Mouse (Mus musculus) activated CD4-positive, CD25-positive, alpha-beta regulatory T cell (primary cell): ENCODE data around the gene Sycn. TPM values are rescaled to one million over a fixed set of nuclear protein-coding genes. Genes with fewer than 3 reads are reported as not detected.

Experiments used
- polyA plus RNA-seq, 2 experiments: library from polyadenylated mRNA; unstranded; fragments of 100-300 nt; shearing (Covaris generic); gene quantifications; one replicate each; pipeline ENCODE4 v1.2.1; 2017

Sycn gene
- not detected for polyA plus RNA-seq

DNA sequence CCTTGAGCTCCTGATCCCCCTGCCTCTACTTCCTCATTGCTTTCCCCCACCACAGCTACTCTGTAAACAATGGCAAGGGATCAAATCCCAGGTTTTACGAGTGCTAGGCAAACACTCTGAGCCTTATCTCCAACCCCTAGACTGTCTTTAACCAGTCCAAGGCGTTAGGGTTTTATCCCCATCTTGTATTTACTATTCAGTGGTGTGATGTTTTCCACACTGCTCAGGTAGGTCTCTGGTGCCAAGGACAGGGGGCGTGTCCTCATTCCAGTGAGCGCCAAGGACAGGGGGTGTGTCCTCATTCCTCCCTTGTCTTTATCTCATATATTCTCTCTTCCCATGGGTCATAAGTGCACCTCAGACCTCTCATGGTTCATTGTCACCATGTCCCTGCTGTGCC is at the start of gene Sycn:
TSS of gene Sycn (plus strand) at position 360 of the 400 bp plus-strand sequence.

DNA sequence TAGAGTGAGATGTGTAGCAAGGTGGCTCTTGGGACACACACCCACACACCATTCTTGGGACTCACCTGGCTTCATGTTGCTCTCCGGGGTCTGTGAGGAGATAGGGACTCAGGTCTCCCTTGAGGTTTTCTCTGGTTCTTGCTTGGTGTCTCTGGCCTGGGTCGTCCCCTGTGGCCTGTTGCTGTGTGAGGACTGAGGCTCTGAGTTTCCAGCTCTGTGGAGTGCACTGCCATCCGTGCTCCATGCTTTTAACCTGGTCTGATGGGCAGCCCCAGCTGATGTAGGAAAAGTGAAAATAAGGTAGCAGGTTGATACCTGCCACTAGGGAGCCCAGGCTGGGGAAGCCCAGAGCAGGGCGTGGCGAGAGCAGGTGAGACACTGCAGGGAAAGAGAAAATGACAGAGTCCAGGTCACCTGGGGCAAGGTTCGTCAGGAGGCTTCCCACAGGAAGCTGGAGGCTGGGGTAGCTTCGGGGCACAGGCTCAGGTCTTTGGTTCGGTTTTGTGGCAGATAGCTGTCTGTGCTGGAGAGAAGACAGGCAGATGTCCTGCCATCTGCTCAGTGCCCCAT is 30.2 kb upstream of the Sycn start, which contains the start of gene Ifnl2:
TSS of gene Ifnl2 (minus strand) at position 51 of the 570 bp plus-strand sequence.

DNA sequence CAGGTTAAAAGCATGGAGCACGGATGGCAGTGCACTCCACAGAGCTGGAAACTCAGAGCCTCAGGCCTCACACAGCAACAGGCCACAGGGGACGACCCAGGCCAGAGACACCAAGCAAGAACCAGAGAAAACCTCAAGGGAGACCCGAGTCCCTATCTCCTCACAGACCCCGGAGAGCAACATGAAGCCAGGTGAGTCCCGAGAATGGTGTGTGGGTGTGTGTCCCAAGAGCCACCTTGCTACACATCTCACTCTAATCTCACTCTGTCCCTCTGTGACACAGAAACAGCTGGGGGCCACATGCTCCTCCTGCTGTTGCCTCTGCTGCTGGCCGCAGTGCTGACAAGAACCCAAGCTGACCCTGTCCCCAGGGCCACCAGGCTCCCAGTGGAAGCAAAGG is 18.1 kb upstream of the Sycn start, which contains the start of gene Ifnl3:
TSS of gene Ifnl3 (plus strand) at position 301 of the 400 bp plus-strand sequence.

DNA sequence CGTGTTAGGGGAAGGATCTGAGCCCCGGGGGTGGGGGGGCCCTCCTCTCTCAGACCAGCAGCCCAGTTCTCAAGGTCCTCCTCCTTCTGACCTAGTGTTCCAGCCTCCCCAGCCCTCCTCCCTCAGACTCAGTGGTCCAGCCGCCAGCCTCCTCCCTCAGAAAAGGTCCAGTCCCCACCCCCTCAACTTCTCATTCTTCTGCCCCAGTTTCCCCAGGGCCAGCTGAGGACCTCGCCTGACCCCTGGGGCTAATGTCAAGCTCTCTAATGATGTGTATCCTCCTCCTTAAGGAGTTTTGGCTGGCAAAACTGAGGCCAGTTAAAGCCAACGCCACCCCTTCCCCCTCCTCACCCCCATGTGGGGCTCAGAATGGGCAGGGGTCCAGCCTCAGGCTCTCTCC is 6.5 kb downstream of the Sycn start, which contains the start of gene Nccrp1:
TSS of gene Nccrp1 (minus strand) at position 101 of the 400 bp plus-strand sequence.

Other genes starting within 250 kb of the Sycn start
- gene Selenov, start 249.7 kb upstream of the Sycn start, polyA plus RNA-seq: not detected
- not detected for gene Dll3, start 238.6 kb upstream of the Sycn start, polyA plus RNA-seq
- 10 to 100 TPM; 72.3 to 82.6 TPM for gene Timm50, start 228.8 kb upstream of the Sycn start, polyA plus RNA-seq
- gene Supt5, start 202.1 kb upstream of the Sycn start, polyA plus RNA-seq: 100 to 1,000 TPM; 111 to 138 TPM
- 1,000 to 10,000 TPM in 1 of 2 experiments, 100 to 1,000 TPM in 1; 690 to 1,103 TPM for gene Rps16, start 190.2 kb upstream of the Sycn start, polyA plus RNA-seq
- gene Plekhg2, start 168.3 kb upstream of the Sycn start, polyA plus RNA-seq: 10 to 100 TPM; 68.1 to 75.7 TPM
- gene Zfp36, start 160.6 kb upstream of the Sycn start, polyA plus RNA-seq: 100 to 1,000 TPM; 146 to 202 TPM
- 10 to 100 TPM; 23.7 to 29.5 TPM for gene Med29, start 148.2 kb upstream of the Sycn start, polyA plus RNA-seq
- gene Paf1, start 147.9 kb upstream of the Sycn start, polyA plus RNA-seq: 100 to 1,000 TPM in 1 of 2 experiments, 10 to 100 TPM in 1; 88.9 to 102 TPM
- 100 to 1,000 TPM; 631 to 791 TPM for gene Gmfg, start 103.4 kb upstream of the Sycn start, polyA plus RNA-seq
- under 1 TPM; 0.79 to 0.81 TPM for gene Lrfn1, start 88.9 kb upstream of the Sycn start, polyA plus RNA-seq
- not detected for gene Ifnl2, start 30.4 kb upstream of the Sycn start, polyA plus RNA-seq
- gene Ifnl3, start 18.0 kb upstream of the Sycn start, polyA plus RNA-seq: not detected
- under 1 TPM; 0.22 to 0.38 TPM for gene Nccrp1, start 6.4 kb downstream of the Sycn start, polyA plus RNA-seq
- 10 to 100 TPM; 25.4 to 29.9 TPM for gene Samd4b, start 57.3 kb downstream of the Sycn start, polyA plus RNA-seq
- gene Pak4, start 57.3 kb downstream of the Sycn start, polyA plus RNA-seq: 1 to 10 TPM; 6.8 to 7.7 TPM
- not detected for gene Acp7, start 90.4 kb downstream of the Sycn start, polyA plus RNA-seq
- 1 to 10 TPM; 4.2 to 6.6 TPM for gene Fbxo27, start 152.0 kb downstream of the Sycn start, polyA plus RNA-seq
- gene Fbxo17, start 175.9 kb downstream of the Sycn start, polyA plus RNA-seq: 10 to 100 TPM in 1 of 2 experiments, 1 to 10 TPM in 1; 9.6 to 16.2 TPM
- gene Mrps12, start 200.9 kb downstream of the Sycn start, polyA plus RNA-seq: 10 to 100 TPM; 94.8 to 97.2 TPM
- 10 to 100 TPM; 19.8 to 23.6 TPM for gene Sars2, start 201.1 kb downstream of the Sycn start, polyA plus RNA-seq
- not detected for gene Ccer2, start 215.3 kb downstream of the Sycn start, polyA plus RNA-seq
- 100 to 1,000 TPM in 1 of 2 experiments, 10 to 100 TPM in 1; 74.7 to 117 TPM for gene Sirt2, start 225.8 kb downstream of the Sycn start, polyA plus RNA-seq
- gene Nfkbib, start 226.6 kb downstream of the Sycn start, polyA plus RNA-seq: 100 to 1,000 TPM; 102 to 109 TPM
- 100 to 1,000 TPM; 220 to 310 TPM for gene Rinl, start 248.1 kb downstream of the Sycn start, polyA plus RNA-seq